Mouse (Mus musculus) liver (tissue): ENCODE data around the gene Olfr1046.
"Not testable (repeated sequence)": the region's sequence is repeated elsewhere in the genome, so short reads cannot be mapped to it uniquely, and the experiment has no call there.

Experiments
- DNase-seq: peaks from one replicate; pipeline ENCODE4 v3.0.0-alpha.2; 2020; ENCODE audit warnings: mixed read lengths

Gene Olfr1046

GRCm38 (mm10) chr2:86219214-86219613 is at the start of gene Olfr1046:
Gene Olfr1046, minus strand, starts transcription at chr2:86219314.
- DNase-seq = no peak

GRCm38 (mm10) chr2:86258228-86258627 is 39.1 kb upstream of the Olfr1046 start, which contains the start of gene Olfr1049:
Gene Olfr1049, minus strand, starts transcription at chr2:86258328.
- not testable (repeated sequence) for DNase-seq

DNA sequence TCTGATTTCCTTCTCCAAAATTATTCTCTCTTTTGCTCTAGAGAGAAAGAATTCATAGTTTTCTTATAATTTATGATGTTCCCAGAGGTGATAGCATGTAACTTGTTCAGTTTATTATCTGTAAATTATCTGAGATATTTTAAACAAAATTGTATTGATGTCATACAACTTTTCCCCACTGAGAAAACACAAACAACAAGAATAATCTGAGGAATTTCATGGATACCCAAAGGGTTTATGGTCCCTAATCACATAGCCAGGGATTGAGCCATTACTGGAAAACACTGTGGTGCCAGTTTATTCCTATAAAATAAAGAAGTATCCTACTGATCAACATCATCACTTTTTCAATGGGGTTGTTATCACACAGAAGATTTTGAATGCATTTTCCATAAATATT is 21.1 kb upstream of the Olfr1046 start, which contains the start of gene Olfr1048:
TSS of gene Olfr1048 (minus strand) at position 101 of the 400 bp plus-strand sequence.
- DNase-seq = no peak

GRCm38 (mm10) chr2:86231301-86231700 is 12.2 kb upstream of the Olfr1046 start, which contains the start of gene Olfr1047:
Gene Olfr1047, minus strand, starts transcription at chr2:86231401.
- DNase-seq = no peak

GRCm38 (mm10) chr2:86202909-86203308 is 16.2 kb downstream of the Olfr1046 start, which contains the start of gene Olfr1045:
Gene Olfr1045, minus strand, starts transcription at chr2:86203009.
- no peak for DNase-seq

DNA sequence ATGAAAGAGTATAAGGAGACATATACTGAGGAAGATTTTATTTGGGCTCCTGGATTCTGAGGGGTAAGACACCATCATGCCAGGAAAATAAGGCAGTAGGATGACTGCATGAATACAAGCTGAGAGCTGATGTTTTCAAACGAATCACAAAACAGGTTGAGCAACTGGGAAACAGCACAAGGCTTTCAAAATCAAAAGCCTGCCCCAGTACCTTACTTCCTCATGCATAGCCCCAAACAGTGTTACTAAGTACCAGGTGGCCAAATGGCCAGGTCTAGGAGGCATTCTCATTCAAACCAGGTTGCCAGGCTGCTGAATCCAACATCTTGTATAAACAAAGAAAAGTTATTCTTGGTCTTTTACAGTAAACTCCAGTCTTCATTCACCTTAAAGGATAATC is 23.3 kb downstream of the Olfr1046 start:
- DNase-seq = no peak

DNA sequence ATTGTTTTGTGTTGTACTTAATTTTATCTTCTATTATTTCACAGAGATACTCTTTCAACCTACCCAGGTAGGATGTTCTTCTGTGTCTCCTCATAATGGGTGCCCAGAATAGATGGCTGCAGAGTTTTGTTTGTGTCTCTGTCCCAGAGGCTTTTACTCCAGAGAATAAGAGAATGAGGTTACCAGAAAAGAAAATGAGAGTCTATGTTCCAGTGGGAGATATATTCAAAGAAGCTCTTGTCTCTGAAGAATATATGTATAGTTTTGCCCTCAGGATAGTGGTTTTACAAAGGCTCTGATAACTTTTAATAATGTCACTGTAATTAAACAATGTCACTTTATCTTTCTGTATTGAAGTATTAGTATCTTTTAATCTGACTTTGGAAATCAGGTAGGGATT is 33.5 kb downstream of the Olfr1046 start, which contains the start of gene Olfr52:
TSS of gene Olfr52 (minus strand) at position 101 of the 400 bp plus-strand sequence.
- no peak for DNase-seq

- no peak for DNase-seq
Measured at GRCm38 (mm10) chr2:86179950-86180349, 39.2 kb downstream of the Olfr1046 start.

DNA sequence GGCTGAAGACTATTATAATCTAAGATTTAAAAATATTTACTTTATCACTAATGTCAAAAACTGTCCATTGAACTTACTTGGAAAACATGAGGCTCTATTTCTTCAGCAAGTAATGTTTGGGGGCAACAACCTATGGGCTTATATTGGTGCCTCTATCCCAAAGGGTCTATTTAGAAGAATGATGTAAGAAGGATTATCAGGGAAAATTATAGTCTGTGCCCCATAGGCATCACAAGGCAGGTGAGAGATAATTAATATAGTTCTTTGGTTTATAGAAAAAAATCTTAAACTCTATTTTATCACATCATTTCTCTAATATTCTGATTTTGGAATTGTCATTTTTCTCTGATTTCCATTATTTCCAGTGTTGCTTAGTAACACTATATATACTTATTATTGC is 41.4 kb downstream of the Olfr1046 start, which contains the start of gene Olfr1044:
TSS of gene Olfr1044 (minus strand) at position 101 of the 400 bp plus-strand sequence.
- no peak for DNase-seq

DNA sequence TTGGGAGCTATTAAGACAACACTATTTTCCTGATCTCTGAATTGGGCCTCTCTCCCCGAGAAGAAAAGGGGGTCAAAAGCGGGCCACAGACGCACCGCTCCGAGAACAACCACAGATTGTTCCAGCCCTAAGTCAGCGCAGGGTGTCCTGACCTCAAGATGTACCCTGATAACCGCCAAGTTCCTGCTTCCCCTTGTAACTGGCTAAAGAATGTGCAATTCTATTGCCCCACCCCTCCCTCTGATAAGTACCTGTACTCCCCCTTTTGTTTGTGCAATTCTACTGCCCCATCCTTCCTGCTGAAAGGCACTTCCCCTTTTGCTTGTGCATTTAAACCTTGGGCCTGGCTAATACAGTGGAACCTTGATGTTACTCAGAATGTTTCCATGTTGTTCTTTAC is 43.7 kb downstream of the Olfr1046 start:
- DNase-seq = not testable (repeated sequence)

GRCm38 (mm10) chr2:86167422-86167821 is 51.7 kb downstream of the Olfr1046 start, which contains the start of gene Olfr1043:
Gene Olfr1043, minus strand, starts transcription at chr2:86167522.
- DNase-seq = no peak
